In genomic region chr13:116489420-116489819, GRCm38 (mm10) we compare ENCODE assay signal across 21 mouse cellular contexts.
A peak's percentile ranks its signal among the peaks of the same experiment; 100 is the strongest.
DNase-seq lines count a peak whose midpoint lies in the region; ATAC-seq and TF ChIP-seq lines count a peak whose summit lies in the region.
"Had no signal": no experiment of that assay in that cellular context is flagged by ENCODE, and none has a peak within 500 bp of the region (broad histone marks: within the 10 kb centered on the region; RNA-seq: fewer than 3 reads in every experiment).

No protein-coding gene starts in this region.

- no peaks in the 10 kb centered on the region for H3K4me1 ChIP-seq in kidney, embryonic 15.5 days
- H3K4me1 ChIP-seq in midbrain, postnatal 0 days (ENCODE audit: insufficient read depth, low read length) = no peaks in the 10 kb centered on the region
- H3K4me1 ChIP-seq in midbrain, embryonic 15.5 days = no peaks in the 10 kb centered on the region
- H3K4me1 ChIP-seq: embryonic facial prominence, embryonic 13.5 days; limb, embryonic 15.5 days; neural tube, embryonic 13.5 days had no signal

- peak; percentile 90 for ATAC-seq in kidney, embryonic 15.5 days (replicated peaks; ENCODE audit: low FRiP score)
- ATAC-seq in midbrain, postnatal 0 days (ENCODE audit: low FRiP score) = no peak
- no peak for ATAC-seq in midbrain, embryonic 15.5 days (replicated peaks)
- ATAC-seq: midbrain, embryonic 16.5 days had no signal

- no peak for DNase-seq in kidney, adult 18-20 months
- DNase-seq in midbrain, postnatal 0 days (ENCODE audit: low spot score) = peak; percentile 12
- peak; percentile 52 for DNase-seq in embryo, embryonic 11 days
- DNase-seq in retina, embryonic 14.5 days (ENCODE audit: low spot score) = peak; percentile 16
- DNase-seq in left cerebral cortex, adult 11 months (ENCODE audit: low spot score) = no peak
- no peak for DNase-seq in left cerebral cortex, postnatal 10 days (ENCODE audit: extremely low spot score in 1 of 2, low spot score in 2 of 2)
- DNase-seq: adrenal gland, postnatal 10 days; B cell, adult 2 months; cerebellum, adult 11 months; cerebellum, postnatal 25 days; gastrocnemius, postnatal 10 days; heart, adult 18-20 months; kidney, postnatal 14 days; lung, adult 18-20 months; right cerebral cortex, postnatal 4 days had no signal

- no peak overlapping the region for H3K27ac ChIP-seq in kidney, embryonic 15.5 days
- no peak overlapping the region for H3K27ac ChIP-seq in midbrain, postnatal 0 days (ENCODE audit: low read depth, low read length)
- no peak overlapping the region for H3K27ac ChIP-seq in midbrain, embryonic 15.5 days
- H3K27ac ChIP-seq: embryonic facial prominence, embryonic 13.5 days; limb, embryonic 15.5 days; neural tube, embryonic 13.5 days had no signal

- no peak for TF ChIP-seq CTCF in midbrain, postnatal 0 days (IDR thresholded peaks at IDR 0.05)

- no peak overlapping the region for H3K4me2 ChIP-seq in kidney, embryonic 15.5 days
- no peak overlapping the region for H3K4me2 ChIP-seq in midbrain, postnatal 0 days (ENCODE audit: low read depth, low read length, poor library complexity, severe bottlenecking)
- no peak overlapping the region for H3K4me2 ChIP-seq in midbrain, embryonic 15.5 days
- H3K4me2 ChIP-seq: embryonic facial prominence, embryonic 13.5 days; limb, embryonic 15.5 days; neural tube, embryonic 13.5 days had no signal

- intact Hi-C loops in left cerebral cortex, postnatal 10 days (cut with DNase I) = no loop called here

- H3K4me3 ChIP-seq in kidney, embryonic 15.5 days (replicated peaks) = no peak overlapping the region
- H3K4me3 ChIP-seq in midbrain, postnatal 0 days (ENCODE audit: low read depth, low read length) = no peak overlapping the region
- H3K4me3 ChIP-seq in midbrain, embryonic 15.5 days = no peak overlapping the region
- H3K4me3 ChIP-seq: embryonic facial prominence, embryonic 13.5 days; limb, embryonic 15.5 days; neural tube, embryonic 13.5 days had no signal

- no peaks in the 10 kb centered on the region for H3K36me3 ChIP-seq in kidney, embryonic 15.5 days
- no peaks in the 10 kb centered on the region for H3K36me3 ChIP-seq in midbrain, postnatal 0 days (ENCODE audit: insufficient read depth, low read length)
- H3K36me3 ChIP-seq in midbrain, embryonic 15.5 days (replicated peaks) = no peaks in the 10 kb centered on the region
- H3K36me3 ChIP-seq: embryonic facial prominence, embryonic 13.5 days; limb, embryonic 15.5 days; neural tube, embryonic 13.5 days had no signal

- WGBS in kidney, embryonic 15.5 days = 6% methylated on average over 1 of the region's 1 CpGs
- 64% methylated on average over 1 of the region's 1 CpGs for WGBS in midbrain, postnatal 0 days
- WGBS in midbrain, embryonic 15.5 days = 81% methylated on average over 1 of the region's 1 CpGs

- H3K27me3 ChIP-seq in kidney, embryonic 15.5 days = peaks cover 21% of the 10 kb centered on the region
- H3K27me3 ChIP-seq in midbrain, postnatal 0 days (ENCODE audit: insufficient read depth, low read length) = no peaks in the 10 kb centered on the region
- no peaks in the 10 kb centered on the region for H3K27me3 ChIP-seq in midbrain, embryonic 15.5 days (replicated peaks)
- H3K27me3 ChIP-seq: embryonic facial prominence, embryonic 13.5 days; limb, embryonic 15.5 days; neural tube, embryonic 13.5 days had no signal

- H3K9me3 ChIP-seq in kidney, embryonic 15.5 days (replicated peaks) = no peaks in the 10 kb centered on the region
- no peaks in the 10 kb centered on the region for H3K9me3 ChIP-seq in midbrain, postnatal 0 days (ENCODE audit: low read length)
- H3K9me3 ChIP-seq in midbrain, embryonic 15.5 days = no peaks in the 10 kb centered on the region
- H3K9me3 ChIP-seq: embryonic facial prominence, embryonic 13.5 days; limb, embryonic 15.5 days; neural tube, embryonic 13.5 days had no signal

- H3K9ac ChIP-seq in kidney, embryonic 15.5 days = no peak overlapping the region
- no peak overlapping the region for H3K9ac ChIP-seq in midbrain, postnatal 0 days (replicated peaks; ENCODE audit: low read length, poor library complexity, severe bottlenecking)
- H3K9ac ChIP-seq in midbrain, embryonic 15.5 days = no peak overlapping the region
- H3K9ac ChIP-seq: embryonic facial prominence, embryonic 13.5 days; limb, embryonic 15.5 days; neural tube, embryonic 13.5 days had no signal

Comparison
In these comparisons a context has a peak if more than half of its experiments do, and no peak if none do; other contexts are left out.
1. DNase-seq: peak in midbrain, postnatal 0 days (single experiment), embryo, embryonic 11 days (single experiment) and retina, embryonic 14.5 days (single experiment); none in kidney, adult 18-20 months (single experiment), left cerebral cortex, adult 11 months (single experiment) and left cerebral cortex, postnatal 10 days (0 of 2).